Mouse (Mus musculus): Measurements from ENCODE around the gene Pip5k1b. TPM values are rescaled to one million over a fixed set of nuclear protein-coding genes. Genes with fewer than 3 reads are reported as not detected.

Gene Pip5k1b
- polyA plus RNA-seq (2017; shearing (Covaris generic)) = 0.24 TPM

DNA sequence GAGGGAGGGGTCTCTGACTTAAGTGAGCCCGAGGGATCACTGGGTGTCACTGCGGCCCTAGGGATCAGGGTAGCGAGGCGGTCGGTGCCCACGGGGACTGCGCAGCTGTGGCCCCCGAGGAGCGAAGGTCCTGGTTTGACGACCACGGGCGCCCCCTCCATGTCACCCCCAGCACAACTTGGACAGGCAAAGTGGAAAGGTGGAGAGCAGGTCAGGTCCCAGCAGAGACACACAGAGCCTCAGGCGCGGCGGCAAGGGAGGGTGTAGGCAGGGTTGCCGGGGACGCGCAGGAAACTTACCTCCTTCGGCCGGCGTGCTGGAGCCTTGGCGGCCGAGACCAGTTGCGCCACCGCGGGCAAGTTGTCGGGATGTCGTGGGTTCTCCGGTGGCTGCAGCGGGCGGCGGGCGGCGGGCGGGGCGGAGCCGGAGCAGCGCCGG, at the start of gene Pip5k1b:
Gene Pip5k1b (minus strand): TSS at position 407 of the 438 bp plus-strand sequence.

GRCm38 (mm10) chr19:24476929-24477882, 78.5 kb downstream of the Pip5k1b start, which contains the start of gene Fam122a:
Gene Fam122a (minus strand): TSS chr19:24477356.

DNA sequence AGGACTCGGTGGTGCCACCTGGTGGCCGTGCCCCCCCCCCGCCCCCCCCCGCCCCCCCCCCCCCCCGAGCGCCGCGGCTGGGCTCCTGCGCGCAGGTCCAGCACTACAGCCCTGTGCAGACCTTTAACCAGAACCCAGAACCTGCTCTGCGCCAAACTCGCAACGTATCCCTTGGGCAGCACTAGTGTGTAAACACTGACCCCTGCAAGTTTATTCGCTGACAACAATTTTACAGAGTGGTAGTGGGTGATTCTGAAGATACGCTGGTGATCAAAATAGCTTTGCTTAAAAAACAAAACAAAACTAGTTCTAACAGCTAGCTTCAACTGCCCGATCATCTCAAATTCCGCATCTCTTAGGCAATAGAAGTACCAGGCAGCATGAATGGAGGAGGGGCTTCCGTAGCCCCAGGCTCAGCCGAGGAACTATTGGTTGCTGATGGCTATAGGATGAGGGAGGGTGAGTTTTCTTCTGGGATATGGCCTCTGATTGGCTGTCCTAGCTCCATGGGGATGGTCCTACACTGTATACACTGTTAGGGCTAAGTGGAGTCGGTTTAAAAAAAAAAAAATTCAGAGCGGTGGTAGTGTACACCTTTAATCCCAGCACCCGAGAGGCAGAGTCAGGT, 275.0 kb downstream of the Pip5k1b start, which contains the start of gene Fxn:
Gene Fxn (minus strand): TSS at position 5 of the 628 bp plus-strand sequence.

Other genes with a start within 250 kb of the Pip5k1b start
- gene Fam122a, start 78.5 kb downstream of the Pip5k1b start, polyA plus RNA-seq (2017; shearing (Covaris generic)) = 46.9 TPM
- gene Tmem252, start 118.1 kb upstream of the Pip5k1b start, polyA plus RNA-seq (2017; shearing (Covaris generic)) = not detected